Mouse (Mus musculus) ES-E14 (cell line): ENCODE measurements around the gene Tjp2.

ENCODE experiments used
- HCFC1 ChIP-seq: IDR thresholded peaks from 2 replicates; pipeline ENCODE4 v1.6.1; 2012; ENCODE audit warnings: low read length, inconsistent platforms, borderline replicate concordance; ENCODE audit not compliant: insufficient read depth
- ZNF384 ChIP-seq: IDR thresholded peaks from 2 replicates; pipeline ENCODE4 v1.6.1; 2012; ENCODE audit warnings: low read depth, low read length, inconsistent platforms

GRCm38 (mm10) chr19:24271326-24271725 lies 46.5 kb upstream of the Tjp2 start:
- no peak for TF ChIP-seq ZNF384
- TF ChIP-seq HCFC1, result no peak
